Mouse (Mus musculus) liver, adult 2 months (tissue): ENCODE measurements around the gene Lingo4.

Source experiments
- CTCF ChIP-seq: fragments of 200-500 bp; IDR thresholded peaks from 2 replicates; pipeline ENCODE4 v1.5.1; 2011; ENCODE audit warnings: low read depth, low read length, control low read depth
- POLR2A ChIP-seq: fragments of 200-500 bp; IDR thresholded peaks from 2 replicates; pipeline ENCODE4 v1.6.1; 2011; ENCODE audit warnings: low read length, control low read depth; ENCODE audit not compliant: insufficient read depth; ENCODE audit errors: extremely low read depth

DNA sequence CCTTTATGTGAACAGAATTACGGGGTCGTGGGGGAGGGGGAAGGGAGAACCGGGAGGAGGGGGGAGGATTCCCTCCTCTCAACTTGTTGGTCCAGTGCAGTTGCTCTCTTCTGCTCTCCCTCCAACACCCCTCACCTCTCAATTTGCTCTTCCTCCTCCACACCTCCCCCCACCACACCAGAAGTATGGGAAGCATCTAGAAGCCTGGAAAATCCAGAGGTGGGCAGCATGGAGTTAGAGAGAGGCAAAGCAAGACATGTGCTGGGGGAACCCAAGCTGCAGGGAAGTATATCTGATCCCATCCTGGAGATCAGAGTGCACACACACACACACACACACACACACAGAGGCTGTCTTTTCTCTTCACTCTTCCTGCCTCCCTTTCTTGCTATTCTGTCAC lies 26.3 kb upstream of the Lingo4 start:
- no peak for TF ChIP-seq POLR2A
- TF ChIP-seq CTCF = no peak
